Mouse (Mus musculus): ENCODE measurements around the gene Ninj1.

- no peak for TF ChIP-seq CTCF (IDR thresholded peaks at IDR 0.05; ENCODE audit: extremely low read depth, insufficient read length, insufficient replicate concordance, low read depth, low read length)
- no peak for TF ChIP-seq POLR2A (IDR thresholded peaks at IDR 0.05; ENCODE audit: low read depth, low read length)
These were observed 33.3 kb upstream of the Ninj1 start for GRCm38 (mm10) chr13:49154028-49154427.

All from small intestine, adult 2 months (tissue).